Mouse (Mus musculus): ENCODE measurements around the gene S100g. TPM values are rescaled to one million over a fixed set of nuclear protein-coding genes. Genes with fewer than 3 reads are reported as not detected.

S100g gene
- total RNA-seq (2023) = not detected

DNA sequence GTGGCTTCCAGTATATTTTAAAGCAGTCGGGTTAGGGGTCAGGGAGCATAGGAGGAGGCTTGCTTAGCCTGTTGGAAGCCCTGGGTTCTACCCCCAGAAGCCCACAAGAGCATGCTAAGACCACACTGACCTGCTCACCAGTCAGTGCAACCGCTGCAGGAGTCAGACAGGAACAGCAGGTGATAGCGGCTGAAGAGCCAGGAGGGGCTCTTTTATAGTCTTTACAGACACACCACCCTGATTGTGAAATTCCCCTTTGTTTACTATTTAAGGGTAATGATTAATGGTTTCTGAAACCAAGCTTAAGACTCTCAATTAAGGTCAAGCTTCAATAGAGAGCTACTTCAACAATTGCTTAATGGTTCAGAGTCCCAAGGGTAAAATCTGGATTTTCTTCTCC lies at the start of gene S100g:
Gene S100g (minus strand): TSS at position 217 of the 400 bp plus-strand sequence.

Other genes with a start within 250 kb of the S100g start
- gene Rbbp7, start 204.2 kb downstream of the S100g start, total RNA-seq (2023) = 10 to 100 TPM; 52.7 to 62.7 TPM
- gene Txlng, start 135.1 kb downstream of the S100g start, total RNA-seq (2023) = 1 to 10 TPM; 7.3 to 8.9 TPM
- gene Syap1, start 76.2 kb downstream of the S100g start, total RNA-seq (2023) = 10 to 100 TPM; 29.3 to 34.3 TPM
- gene Ctps2, start 63.4 kb downstream of the S100g start, total RNA-seq (2023) = 100 to 1,000 TPM in 1 of 2 experiments, 10 to 100 TPM in 1; 79.4 to 112 TPM